Mouse (Mus musculus) forebrain, postnatal 0 days (tissue): Measurements from ENCODE around the gene Mrpl12. TPM values are rescaled to one million over a fixed set of nuclear protein-coding genes. Genes with fewer than 3 reads are reported as not detected.

Experiments
- ATAC-seq: fragments of 200-750 bp; cut with Nextera tagmentation; 2 replicates; pipeline ENCODE4 v1.8.0; 2017; ENCODE audit warnings: mild to moderate bottlenecking, moderate library complexity
- DNase-seq: peaks from one replicate; pipeline ENCODE4 v3.0.0-alpha.2; 2015
- H3K27ac ChIP-seq: fragments of 300-500 bp; sonication (generic); 2 replicates; pipeline ENCODE4 v1.5.1; 2014; ENCODE audit warnings: low read depth, mild to moderate bottlenecking, antibody characterized with exemption, low read length, moderate library complexity, mixed read lengths
- H3K27me3 ChIP-seq: fragments of 300-500 bp; sonication (generic); 2 replicates; pipeline ENCODE4 v1.6.1; 2014; ENCODE audit warnings: mild to moderate bottlenecking, low read length, mixed read lengths; ENCODE audit not compliant: insufficient read depth
- H3K36me3 ChIP-seq: fragments of 300-500 bp; sonication (generic); 2 replicates; pipeline ENCODE4 v1.6.1; 2014; ENCODE audit warnings: mild to moderate bottlenecking, moderate library complexity; ENCODE audit not compliant: insufficient read depth
- H3K4me1 ChIP-seq: fragments of 300-500 bp; sonication (generic); 2 replicates; pipeline ENCODE4 v1.6.1; 2014; ENCODE audit warnings: antibody characterized with exemption; ENCODE audit not compliant: insufficient read depth
- H3K4me2 ChIP-seq: fragments of 300-500 bp; sonication (generic); 2 replicates; pipeline ENCODE4 v1.6.1; 2014; ENCODE audit warnings: low read depth, mild to moderate bottlenecking, moderate library complexity
- H3K4me3 ChIP-seq: fragments of 300-500 bp; sonication (generic); 2 replicates; pipeline ENCODE4 v1.5.1; 2014; ENCODE audit warnings: low read depth, low read length, mixed read lengths
- H3K9ac ChIP-seq: fragments of 300-500 bp; sonication (generic); 2 replicates; pipeline ENCODE4 v1.6.1; 2014; ENCODE audit warnings: mild to moderate bottlenecking
- H3K9me3 ChIP-seq: fragments of 300-500 bp; sonication (generic); 2 replicates; pipeline ENCODE4 v1.6.1; 2016; ENCODE audit warnings: low read length
- CTCF ChIP-seq: sonication (generic); IDR thresholded peaks from 2 replicates; pipeline ENCODE4 v1.5.1; 2016; ENCODE audit warnings: antibody characterized with exemption, control low read depth, low read depth
- WGBS: fragments of 180-500 bp; shearing (Covaris S2); extraction: QIAGEN DNeasy Blood & Tissue Kit; methylation state at CpG from one replicate; pipeline ENCODE4 v1.1.7; 2014; 5-methylcytosine and 5-hydroxymethylcytosine counted together
- polyA plus RNA-seq: library from polyadenylated mRNA; unstranded; fragments of >200 nt; fragmentation: Nextera tagmentation; extraction: Ambion mirVana; gene quantifications from 2 replicates; pipeline ENCODE4 v1.2.1, GENCODE M21; 2015
- total RNA-seq: library from RNA; depleted of rRNA; stranded (reverse); fragments of >200 nt; gene quantifications from 2 replicates; pipeline ENCODE4 v1.2.3, GENCODE M21; 2014

The Mrpl12 gene
- total and polyA plus RNA-seq, 2 experiments from 2014 or later = 42.6 to 143 TPM

DNA sequence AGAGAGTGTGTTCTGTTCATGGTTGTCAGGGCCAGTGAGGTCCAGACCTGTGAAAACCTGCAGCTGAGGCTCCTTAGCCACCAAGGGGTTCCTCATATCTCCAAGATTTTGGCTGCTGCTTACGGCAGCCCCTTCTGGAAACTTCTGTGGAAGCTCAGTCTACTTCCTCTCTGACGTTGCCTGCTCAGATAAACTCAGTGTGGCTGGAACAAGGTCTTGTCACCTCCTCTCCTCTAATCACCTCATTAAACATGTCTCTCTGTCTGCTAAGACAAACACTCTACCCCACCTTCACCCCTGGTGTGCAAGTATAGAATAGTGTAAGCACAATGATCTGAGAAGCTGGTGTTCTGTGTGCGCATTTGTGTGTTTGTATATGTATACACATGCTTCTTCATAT is 38.9 kb upstream of the Mrpl12 start:
- no peak for DNase-seq
- H3K9me3 ChIP-seq = no peaks in the 10 kb centered on the region
- no peak for ATAC-seq
- no peak overlapping the region for H3K4me2 ChIP-seq
- no peak overlapping the region for H3K9ac ChIP-seq
- no peak overlapping the region for H3K27ac ChIP-seq
- H3K4me1 ChIP-seq = no peaks in the 10 kb centered on the region
- no peaks in the 10 kb centered on the region for H3K27me3 ChIP-seq
- 77% methylated on average over 3 of the region's 3 CpGs for WGBS
- no peak for TF ChIP-seq CTCF
- no peak overlapping the region for H3K4me3 ChIP-seq
- no peaks in the 10 kb centered on the region for H3K36me3 ChIP-seq

GRCm38 (mm10) chr11:120447179-120447578 is 37.2 kb upstream of the Mrpl12 start:
- 85% methylated on average over 7 of the region's 7 CpGs for WGBS
- Histone ChIP-seq H3K27me3 (no peaks in the 10 kb centered on the region), H3K9ac (no peak overlapping the region), H3K36me3 (no peaks in the 10 kb centered on the region), H3K27ac (no peak overlapping the region), H3K9me3 (no peaks in the 10 kb centered on the region), H3K4me1 (no peaks in the 10 kb centered on the region), H3K4me2 (no peak overlapping the region), H3K4me3 (no peak overlapping the region)
- TF ChIP-seq CTCF = no peak
- no peak for ATAC-seq
- DNase-seq = no peak

DNA sequence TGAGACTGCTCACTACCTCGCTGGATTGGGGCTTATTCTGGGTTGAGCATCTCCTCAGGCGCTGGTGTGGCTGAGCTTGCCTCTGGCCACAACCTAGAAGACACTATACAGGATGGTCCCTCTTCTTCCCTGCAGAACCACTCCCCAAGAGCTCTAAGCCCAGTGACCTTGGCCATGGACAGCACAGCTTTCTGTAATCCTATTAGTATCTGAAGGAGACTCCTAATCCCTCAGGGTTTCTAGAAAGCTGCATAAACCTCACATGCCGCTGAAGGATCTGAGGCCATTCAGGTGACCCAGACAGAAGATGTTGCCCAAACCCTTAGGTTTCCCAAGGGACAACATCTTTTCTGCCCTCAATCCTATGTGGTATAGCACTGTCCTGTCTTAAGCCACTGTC is 32.2 kb upstream of the Mrpl12 start:
- H3K27ac ChIP-seq = no peak overlapping the region
- 67% methylated on average over 3 of the region's 3 CpGs for WGBS
- H3K4me3 ChIP-seq = no peak overlapping the region
- no peak for TF ChIP-seq CTCF
- H3K4me1 ChIP-seq = no peaks in the 10 kb centered on the region
- no peak overlapping the region for H3K9ac ChIP-seq
- no peaks in the 10 kb centered on the region for H3K36me3 ChIP-seq
- no peaks in the 10 kb centered on the region for H3K27me3 ChIP-seq
- H3K4me2 ChIP-seq = no peak overlapping the region
- DNase-seq (no peak), ATAC-seq (no peak)
- no peaks in the 10 kb centered on the region for H3K9me3 ChIP-seq

GRCm38 (mm10) chr11:120453306-120453705 is 31.1 kb upstream of the Mrpl12 start, which contains the start of gene Pde6g:
Pde6g (minus strand) TSS chr11:120453500.
- Histone ChIP-seq H3K9me3 (no peaks in the 10 kb centered on the region), H3K27ac (no peak within 1 kb of the TSS), H3K4me1 (no peaks in the 10 kb centered on the region), H3K4me2 (no peak within 1 kb of the TSS), H3K36me3 (no peaks in the 10 kb centered on the region), H3K27me3 (no peaks in the 10 kb centered on the region), H3K4me3 (no peak within 1 kb of the TSS), H3K9ac (no peak within 1 kb of the TSS; the same call in 1 of the 2 replicates)
- ATAC-seq (no peak), DNase-seq (no peak)
- 90% methylated on average over 4 of the region's 4 CpGs for WGBS
- no peak for TF ChIP-seq CTCF

DNA sequence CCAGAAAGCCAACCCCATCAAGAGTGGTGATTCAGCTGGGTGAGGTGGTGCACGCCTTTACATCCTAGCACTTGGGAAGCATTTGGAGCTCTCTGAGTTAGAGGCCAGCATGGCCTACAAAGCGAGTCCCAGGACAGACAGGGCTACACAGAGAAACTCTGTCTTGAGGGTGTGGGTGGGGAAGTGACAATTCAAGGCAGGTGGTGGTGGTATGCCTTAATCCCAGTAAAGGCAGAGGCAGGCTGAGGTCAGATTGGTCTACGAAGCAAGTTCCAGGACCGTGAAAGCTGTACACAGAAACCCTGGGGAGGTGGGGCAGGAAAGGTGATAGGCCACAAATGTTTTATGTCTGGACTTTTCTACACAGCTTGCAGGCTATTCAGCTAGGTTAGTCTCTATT is 29.4 kb upstream of the Mrpl12 start:
- no peak for DNase-seq
- peaks cover 8% of the 10 kb centered on the region; the same call in 1 of the 2 replicates for H3K4me1 ChIP-seq
- no peak for ATAC-seq
- no peak overlapping the region for H3K27ac ChIP-seq
- H3K4me3 ChIP-seq = no peak overlapping the region
- H3K36me3 ChIP-seq = peaks cover 2% of the 10 kb centered on the region
- no peak overlapping the region for H3K9ac ChIP-seq
- H3K4me2 ChIP-seq = no peak overlapping the region
- no peak for TF ChIP-seq CTCF
- WGBS = 95% methylated on average over 4 of the region's 4 CpGs
- no peaks in the 10 kb centered on the region for H3K27me3 ChIP-seq
- no peaks in the 10 kb centered on the region for H3K9me3 ChIP-seq

GRCm38 (mm10) chr11:120455413-120455812 is 29.0 kb upstream of the Mrpl12 start:
- DNase-seq (no peak), ATAC-seq (no peak)
- Histone ChIP-seq H3K27ac (no peak overlapping the region), H3K9me3 (no peaks in the 10 kb centered on the region), H3K9ac (no peak overlapping the region), H3K36me3 (peaks cover 4% of the 10 kb centered on the region), H3K4me2 (no peak overlapping the region), H3K27me3 (no peaks in the 10 kb centered on the region), H3K4me3 (no peak overlapping the region), H3K4me1 (peaks cover 8% of the 10 kb centered on the region; the same call in 1 of the 2 replicates)
- 97% methylated on average over 7 of the region's 7 CpGs for WGBS
- TF ChIP-seq CTCF = no peak

DNA sequence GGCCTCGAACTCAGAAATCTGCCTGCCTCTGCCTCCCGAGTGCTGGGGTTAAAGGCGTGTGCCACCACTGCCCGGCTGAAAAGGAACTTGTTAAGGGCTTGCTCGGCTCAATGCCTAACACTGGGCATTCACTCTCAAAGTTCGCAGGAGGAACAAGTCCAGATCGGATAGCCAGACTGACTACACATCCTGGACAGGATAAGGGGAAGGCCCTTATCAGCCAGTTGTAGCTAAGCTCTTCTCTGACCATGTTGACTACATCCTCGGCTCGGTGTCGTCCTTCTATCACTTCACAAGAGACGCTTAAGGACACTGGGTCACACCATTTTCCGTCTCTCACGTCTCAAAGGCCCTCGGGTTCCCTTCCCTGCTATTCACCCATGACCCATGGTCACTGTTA is 27.0 kb upstream of the Mrpl12 start:
- Histone ChIP-seq H3K4me2 (peak overlapping the region; percentile 93), H3K27me3 (no peaks in the 10 kb centered on the region), H3K9ac (peak overlapping the region; percentile 96), H3K36me3 (peaks cover 20% of the 10 kb centered on the region), H3K9me3 (no peaks in the 10 kb centered on the region), H3K27ac (peak overlapping the region; percentile 74), H3K4me3 (peak overlapping the region; percentile 87), H3K4me1 (peaks cover 8% of the 10 kb centered on the region; the same call in 1 of the 2 replicates)
- ATAC-seq (peak; percentile 3; the same call in 1 of the 2 replicates), DNase-seq (peak; percentile 3)
- TF ChIP-seq CTCF = no peak
- 32% methylated on average over 14 of the region's 14 CpGs for WGBS
